Mouse (Mus musculus) lung, embryonic 14.5 days (tissue): ENCODE data around the gene Irs1. TPM values are rescaled to one million over a fixed set of nuclear protein-coding genes. Genes with fewer than 3 reads are reported as not detected.

Experiments
- ATAC-seq: fragments of 200-750 bp; cut with Nextera tagmentation; 2 replicates; pipeline ENCODE4 v1.8.0; 2017; ENCODE audit warnings: mild to moderate bottlenecking, moderate TSS enrichment, moderate library complexity; ENCODE audit not compliant: insufficient read depth
- DNase-seq: peaks from one replicate; pipeline ENCODE4 v3.0.0-alpha.2; 2015
- H3K27ac ChIP-seq: fragments of 300-500 bp; sonication (generic); 2 replicates; pipeline ENCODE4 v1.5.1; 2014; ENCODE audit warnings: low read depth, mild to moderate bottlenecking, moderate library complexity
- H3K27me3 ChIP-seq: fragments of 300-500 bp; sonication (generic); 2 replicates; pipeline ENCODE4 v1.6.1; 2014; ENCODE audit warnings: low read length, control low read depth; ENCODE audit not compliant: insufficient read depth
- H3K36me3 ChIP-seq: fragments of 300-500 bp; sonication (generic); 2 replicates; pipeline ENCODE4 v1.6.1; 2014; ENCODE audit warnings: control low read depth; ENCODE audit not compliant: insufficient read depth
- H3K4me1 ChIP-seq: fragments of 300-500 bp; sonication (generic); 2 replicates; pipeline ENCODE4 v1.6.1; 2014; ENCODE audit warnings: antibody characterized with exemption, control low read depth; ENCODE audit not compliant: insufficient read depth
- H3K4me2 ChIP-seq: fragments of 300-500 bp; sonication (generic); 2 replicates; pipeline ENCODE4 v1.6.1; 2014; ENCODE audit warnings: mild to moderate bottlenecking
- H3K4me3 ChIP-seq: fragments of 300-500 bp; sonication (generic); 2 replicates; pipeline ENCODE4 v1.5.1; 2014; ENCODE audit warnings: low read depth, low read length
- H3K9ac ChIP-seq: fragments of 300-500 bp; sonication (generic); 2 replicates; pipeline ENCODE4 v1.6.1; 2014
- H3K9me3 ChIP-seq: fragments of 300-500 bp; sonication (generic); 2 replicates; pipeline ENCODE4 v1.6.1; 2016; ENCODE audit warnings: low read depth, low read length, control low read depth
- CTCF ChIP-seq: IDR thresholded peaks from 2 replicates; pipeline ENCODE4 v1.5.1; 2016; ENCODE audit warnings: antibody characterized with exemption, low read depth
- WGBS: fragments of 180-500 bp; shearing (Covaris S2); extraction: QIAGEN DNeasy Blood & Tissue Kit; methylation state at CpG from one replicate; pipeline ENCODE4 v1.1.7; 2014; 5-methylcytosine and 5-hydroxymethylcytosine counted together
- polyA plus RNA-seq: library from polyadenylated mRNA; unstranded; fragments of >200 nt; fragmentation: Nextera tagmentation; extraction: Ambion mirVana; gene quantifications from 2 replicates; pipeline ENCODE4 v1.2.1, GENCODE M21; 2014

Irs1 gene
- polyA plus RNA-seq, 1 experiment from 2014 or later: 19.5 TPM

GRCm38 (mm10) chr1:82238245-82238644 lies 53.0 kb downstream of the Irs1 start:
- H3K9me3 ChIP-seq: no peaks in the 10 kb centered on the region
- no peaks in the 10 kb centered on the region for H3K4me1 ChIP-seq
- no peak overlapping the region for H3K4me3 ChIP-seq
- no peak for DNase-seq
- H3K36me3 ChIP-seq: peaks cover 49% of the 10 kb centered on the region
- 74% methylated on average over 4 of the region's 4 CpGs for WGBS
- H3K4me2 ChIP-seq: no peak overlapping the region
- H3K27ac ChIP-seq: peak overlapping the region; percentile 11; the same call in 1 of the 2 replicates
- H3K9ac ChIP-seq: no peak overlapping the region
- no peak for TF ChIP-seq CTCF
- ATAC-seq: no peak
- no peaks in the 10 kb centered on the region for H3K27me3 ChIP-seq

- Histone ChIP-seq H3K4me3 (no peak overlapping the region), H3K27ac (no peak overlapping the region), H3K27me3 (no peaks in the 10 kb centered on the region), H3K36me3 (peaks cover 56% of the 10 kb centered on the region), H3K9ac (no peak overlapping the region), H3K4me2 (no peak overlapping the region), H3K4me1 (no peaks in the 10 kb centered on the region), H3K9me3 (no peaks in the 10 kb centered on the region)
- WGBS: 87% methylated on average over 3 of the region's 3 CpGs
- no peak for TF ChIP-seq CTCF
- DNase-seq (no peak), ATAC-seq (no peak)
Observed at GRCm38 (mm10) chr1:82235455-82236104, 55.6 kb downstream of the Irs1 start.

- H3K9ac ChIP-seq: no peak overlapping the region
- no peaks in the 10 kb centered on the region for H3K9me3 ChIP-seq
- peaks cover 53% of the 10 kb centered on the region for H3K36me3 ChIP-seq
- TF ChIP-seq CTCF: no peak
- DNase-seq (no peak), ATAC-seq (no peak)
- whole genome bisulfite sequencing: 95% methylated on average over 3 of the region's 3 CpGs
- no peak overlapping the region for H3K4me3 ChIP-seq
- no peak overlapping the region for H3K4me2 ChIP-seq
- no peaks in the 10 kb centered on the region for H3K4me1 ChIP-seq
- no peaks in the 10 kb centered on the region for H3K27me3 ChIP-seq
- H3K27ac ChIP-seq: no peak overlapping the region
Observed at GRCm38 (mm10) chr1:82234616-82235015, 56.6 kb downstream of the Irs1 start.

GRCm38 (mm10) chr1:82232812-82233211 lies 58.4 kb downstream of the Irs1 start, which contains the start of gene Gm9747:
Gm9747 (plus strand) TSS chr1:82233112.
- Histone ChIP-seq H3K4me2 (no peak within 1 kb of the TSS), H3K4me1 (no peaks in the 10 kb centered on the region), H3K4me3 (no peak within 1 kb of the TSS), H3K9ac (no peak within 1 kb of the TSS), H3K9me3 (no peaks in the 10 kb centered on the region), H3K36me3 (peaks cover 46% of the 10 kb centered on the region), H3K27me3 (no peaks in the 10 kb centered on the region), H3K27ac (no peak within 1 kb of the TSS)
- TF ChIP-seq CTCF: no peak
- ATAC-seq (no peak), DNase-seq (no peak)
- WGBS: 94% methylated on average over 3 of the region's 3 CpGs

- no peak overlapping the region for H3K9ac ChIP-seq
- no peaks in the 10 kb centered on the region for H3K27me3 ChIP-seq
- no peaks in the 10 kb centered on the region for H3K9me3 ChIP-seq
- no peaks in the 10 kb centered on the region for H3K4me1 ChIP-seq
- peaks cover 13% of the 10 kb centered on the region for H3K36me3 ChIP-seq
- H3K4me3 ChIP-seq: no peak overlapping the region
- TF ChIP-seq CTCF: no peak
- H3K4me2 ChIP-seq: no peak overlapping the region
- no peak for DNase-seq
- H3K27ac ChIP-seq: no peak overlapping the region
- no peak for ATAC-seq
Observed at GRCm38 (mm10) chr1:82228841-82229240, 62.4 kb downstream of the Irs1 start.

- DNase-seq (no peak), ATAC-seq (no peak)
- Histone ChIP-seq H3K4me1 (peaks cover 11% of the 10 kb centered on the region; the same call in 1 of the 2 replicates), H3K4me3 (no peak overlapping the region), H3K4me2 (no peak overlapping the region), H3K36me3 (no peaks in the 10 kb centered on the region), H3K27ac (no peak overlapping the region), H3K27me3 (no peaks in the 10 kb centered on the region), H3K9ac (no peak overlapping the region), H3K9me3 (no peaks in the 10 kb centered on the region)
- TF ChIP-seq CTCF: no peak
- WGBS: 89% methylated on average over 5 of the region's 5 CpGs
Observed at GRCm38 (mm10) chr1:82223042-82223795, 68.0 kb downstream of the Irs1 start.

- WGBS: 14% methylated on average over 1 of the region's 1 CpGs
- Histone ChIP-seq H3K4me2 (peak overlapping the region; percentile 40), H3K4me1 (peaks cover 11% of the 10 kb centered on the region; the same call in 1 of the 2 replicates), H3K36me3 (no peaks in the 10 kb centered on the region), H3K9me3 (no peaks in the 10 kb centered on the region), H3K9ac (no peak overlapping the region), H3K27me3 (no peaks in the 10 kb centered on the region), H3K4me3 (no peak overlapping the region), H3K27ac (peak overlapping the region; percentile 56; the same call in 1 of the 2 replicates)
- no peak for TF ChIP-seq CTCF
- ATAC-seq (peak; percentile 58; the same call in 1 of the 2 replicates), DNase-seq (peak; percentile 59)
Observed at GRCm38 (mm10) chr1:82221462-82221861, 69.8 kb downstream of the Irs1 start.
